ENCODE assay signal across 8 mouse cellular contexts in genomic region chr19:38043281-38043981, GRCm38 (mm10). TPM values are rescaled to one million over a fixed set of nuclear protein-coding genes. Genes with fewer than 3 reads are reported as not detected.
DNase-seq lines count a peak whose midpoint lies in the region; ATAC-seq lines count a peak whose summit lies in the region.

Gene Myof (minus strand): TSS chr19:38043577.

- ATAC-seq in CD4-positive, CD25-positive, alpha-beta regulatory T cell, adult 4 months, result no peak
- ATAC-seq in hindbrain, embryonic 13.5 days (ENCODE audit: low FRiP score), result no peak
- peak; percentile 67 for ATAC-seq in limb, embryonic 15.5 days (ENCODE audit: insufficient number of reproducible peaks, low FRiP score, low TSS enrichment, low read depth)
- no peak for ATAC-seq in midbrain, embryonic 14.5 days (ENCODE audit: low FRiP score, low TSS enrichment)

- peaks cover 43% of the 10 kb centered on the region for H3K27me3 ChIP-seq in hindbrain, embryonic 13.5 days
- H3K27me3 ChIP-seq in limb, embryonic 15.5 days, result no peaks in the 10 kb centered on the region
- peaks cover 17% of the 10 kb centered on the region for H3K27me3 ChIP-seq in midbrain, embryonic 14.5 days (ENCODE audit: control insufficient read depth, insufficient read depth, low read length)

- H3K4me1 ChIP-seq in hindbrain, embryonic 13.5 days (replicated peaks), result peaks cover 18% of the 10 kb centered on the region
- peaks cover 15% of the 10 kb centered on the region for H3K4me1 ChIP-seq in limb, embryonic 15.5 days
- H3K4me1 ChIP-seq in midbrain, embryonic 14.5 days (ENCODE audit: control insufficient read depth, insufficient read depth, low read length), result no peaks in the 10 kb centered on the region

- H3K36me3 ChIP-seq in hindbrain, embryonic 13.5 days, result no peaks in the 10 kb centered on the region
- H3K36me3 ChIP-seq in limb, embryonic 15.5 days, result no peaks in the 10 kb centered on the region
- no peaks in the 10 kb centered on the region for H3K36me3 ChIP-seq in midbrain, embryonic 14.5 days (ENCODE audit: control insufficient read depth, insufficient read depth, low read length)

- peak; percentile 35 for DNase-seq in CD4-positive, CD25-positive, alpha-beta regulatory T cell, adult 2 months (ENCODE audit: low read depth, low spot score)
- peak; percentile 69 for DNase-seq in adrenal gland, postnatal 25 days
- DNase-seq in gastrocnemius, adult 18-20 months (ENCODE audit: low spot score), result peak; percentile 51
- peak; percentile 37 for DNase-seq in midbrain, embryonic 14.5 days
- peak; percentile 55 for DNase-seq in thymus, postnatal 14 days

- H3K27ac ChIP-seq in hindbrain, embryonic 13.5 days, result no peak within 1 kb of the TSS
- H3K27ac ChIP-seq in limb, embryonic 15.5 days, result peak within 1 kb of the TSS; percentile 86
- no peak within 1 kb of the TSS for H3K27ac ChIP-seq in midbrain, embryonic 14.5 days (replicated peaks; ENCODE audit: low read depth, low read length)

- peak within 1 kb of the TSS; percentile 58 for H3K4me2 ChIP-seq in hindbrain, embryonic 13.5 days
- H3K4me2 ChIP-seq in limb, embryonic 15.5 days, result peak within 1 kb of the TSS; percentile 80
- H3K4me2 ChIP-seq in midbrain, embryonic 14.5 days (ENCODE audit: low read length), result peak within 1 kb of the TSS; percentile 46

- WGBS in hindbrain, embryonic 13.5 days, result under 1% methylated on average over 28 of the region's 28 CpGs
- under 1% methylated on average over 28 of the region's 28 CpGs for WGBS in limb, embryonic 15.5 days
- WGBS in midbrain, embryonic 14.5 days, result 2% methylated on average over 28 of the region's 28 CpGs

- H3K4me3 ChIP-seq in hindbrain, embryonic 13.5 days, result peak within 1 kb of the TSS; percentile 35
- peak within 1 kb of the TSS; percentile 52 for H3K4me3 ChIP-seq in limb, embryonic 15.5 days
- H3K4me3 ChIP-seq in midbrain, embryonic 14.5 days (replicated peaks; ENCODE audit: low read depth, low read length), result peak within 1 kb of the TSS; percentile 21; the same call in 1 of the 2 replicates

- H3K9ac ChIP-seq in hindbrain, embryonic 13.5 days, result peak within 1 kb of the TSS; percentile 59; the same call in 1 of the 2 replicates
- H3K9ac ChIP-seq in limb, embryonic 15.5 days, result peak within 1 kb of the TSS; percentile 47
- no peak within 1 kb of the TSS; the same call in 1 of the 2 replicates for H3K9ac ChIP-seq in midbrain, embryonic 14.5 days (replicated peaks; ENCODE audit: low read length)

- H3K9me3 ChIP-seq in hindbrain, embryonic 13.5 days, result no peaks in the 10 kb centered on the region
- no peaks in the 10 kb centered on the region for H3K9me3 ChIP-seq in limb, embryonic 15.5 days
- no peaks in the 10 kb centered on the region for H3K9me3 ChIP-seq in midbrain, embryonic 14.5 days (ENCODE audit: control insufficient read depth, low read length)

RNA-seq across cellular contexts. Expression of gene Myof, which starts in this region (rescaled TPM):
- under 1 TPM; 0.56 to 0.94 TPM for polyA plus RNA-seq in CD4-positive, CD25-positive, alpha-beta regulatory T cell, adult 4 months (2017; shearing (Covaris generic))
- 28.3 and 29.8 TPM in 2 replicates for total RNA-seq in adrenal gland, postnatal 25 days (2021)
- total RNA-seq in gastrocnemius, adult 18-20 months (2021), result 1 to 10 TPM; 4.1 to 5.3 TPM
- polyA plus RNA-seq in hindbrain, embryonic 13.5 days (2015; fragmentation: Nextera tagmentation; extraction: Ambion mirVana), result 2.4 and 2.6 TPM in 2 replicates
- polyA plus RNA-seq in limb, embryonic 15.5 days (2015; fragmentation: Nextera tagmentation; extraction: Ambion mirVana), result 11.9 and 14.1 TPM in 2 replicates
- polyA plus RNA-seq in midbrain, embryonic 14.5 days (2014; fragmentation: Nextera tagmentation; extraction: Ambion mirVana), result 0.15 and 1.1 TPM in 2 replicates
